Mouse (Mus musculus) CH12.LX (cell line): Measurements from ENCODE around the gene Plk3. TPM values are rescaled to one million over a fixed set of nuclear protein-coding genes. Genes with fewer than 3 reads are reported as not detected.

ENCODE experiments used
- polyA plus RNA-seq: library from polyadenylated mRNA; unstranded; fragments of >175 nt; gene quantifications from 2 replicates; pipeline ENCODE4 v1.2.1, GENCODE M21; 2012; ENCODE audit warnings: low read depth; ENCODE audit not compliant: insufficient read length
- total RNA-seq, 2 experiments: library from RNA; depleted of rRNA; stranded (reverse); fragments of 300-350 nt in 1 of 2; fragments of >200 nt in 1 of 2; gene quantifications; 2 replicates each; pipeline ENCODE4 v1.2.3; 2012 to 2014

The Plk3 gene
- total and polyA plus RNA-seq, 3 experiments, result 8.8 to 18.5 (median 12.0) TPM

Other genes starting within 250 kb of the Plk3 start
- 62.1 and 66.4 TPM in 2 replicates for gene Urod, start 139.6 kb downstream of the Plk3 start, total RNA-seq (2012; rRNA removed)
- gene Urod, start 139.6 kb downstream of the Plk3 start, total RNA-seq (2014; rRNA removed), result 81.0 and 82.1 TPM in 2 replicates
- 53.1 and 57.7 TPM in 2 replicates for gene Urod, start 139.6 kb downstream of the Plk3 start, polyA plus RNA-seq
- gene Hectd3, start 138.6 kb downstream of the Plk3 start, total RNA-seq (2012; rRNA removed), result 8.1 and 8.6 TPM in 2 replicates
- 6.2 and 6.6 TPM in 2 replicates for gene Hectd3, start 138.6 kb downstream of the Plk3 start, total RNA-seq (2014; rRNA removed)
- 7.2 and 7.8 TPM in 2 replicates for gene Hectd3, start 138.6 kb downstream of the Plk3 start, polyA plus RNA-seq
- gene Eif2b3, start 114.6 kb downstream of the Plk3 start, total RNA-seq (2012; rRNA removed), result 49.9 and 62.2 TPM in 2 replicates
- 88.7 and 96.2 TPM in 2 replicates for gene Eif2b3, start 114.6 kb downstream of the Plk3 start, total RNA-seq (2014; rRNA removed)
- gene Eif2b3, start 114.6 kb downstream of the Plk3 start, polyA plus RNA-seq, result 83.3 and 84.9 TPM in 2 replicates
- gene Ptch2, start 37.9 kb downstream of the Plk3 start, total RNA-seq (2012; rRNA removed), result 0.04 and 0.21 TPM in 2 replicates
- not detected in 2 replicates for gene Ptch2, start 37.9 kb downstream of the Plk3 start, total RNA-seq (2014; rRNA removed)
- 0.46 and 0.79 TPM in 2 replicates for gene Ptch2, start 37.9 kb downstream of the Plk3 start, polyA plus RNA-seq
- gene Btbd19, start 8.2 kb downstream of the Plk3 start, total RNA-seq (2012; rRNA removed), result 31.5 and 32.4 TPM in 2 replicates
- 49.7 and 51.1 TPM in 2 replicates for gene Btbd19, start 8.2 kb downstream of the Plk3 start, total RNA-seq (2014; rRNA removed)
- 32.9 and 36.3 TPM in 2 replicates for gene Btbd19, start 8.2 kb downstream of the Plk3 start, polyA plus RNA-seq
- 0.55 and 0.98 TPM in 2 replicates for gene Tctex1d4, start 7.2 kb downstream of the Plk3 start, total RNA-seq (2012; rRNA removed)
- not detected in 2 replicates for gene Tctex1d4, start 7.2 kb downstream of the Plk3 start, total RNA-seq (2014; rRNA removed)
- gene Tctex1d4, start 7.2 kb downstream of the Plk3 start, polyA plus RNA-seq, result not detected in 2 replicates
- gene Rps8, start 22.3 kb upstream of the Plk3 start, total RNA-seq (2012; rRNA removed), result 5,379 and 5,435 TPM in 2 replicates
- gene Rps8, start 22.3 kb upstream of the Plk3 start, total RNA-seq (2014; rRNA removed), result 2,191 and 2,455 TPM in 2 replicates
- 1,480 and 1,967 TPM in 2 replicates for gene Rps8, start 22.3 kb upstream of the Plk3 start, polyA plus RNA-seq
- 33.9 and 39.6 TPM in 2 replicates for gene Kif2c, start 48.7 kb upstream of the Plk3 start, total RNA-seq (2012; rRNA removed)
- gene Kif2c, start 48.7 kb upstream of the Plk3 start, total RNA-seq (2014; rRNA removed), result 34.0 and 36.8 TPM in 2 replicates
- gene Kif2c, start 48.7 kb upstream of the Plk3 start, polyA plus RNA-seq, result 40.3 and 43.1 TPM in 2 replicates
- 0.50 and 1.1 TPM in 2 replicates for gene Tmem53, start 118.0 kb upstream of the Plk3 start, total RNA-seq (2012; rRNA removed)
- gene Tmem53, start 118.0 kb upstream of the Plk3 start, total RNA-seq (2014; rRNA removed), result 1.4 and 1.5 TPM in 2 replicates
- 1.00 and 1.2 TPM in 2 replicates for gene Tmem53, start 118.0 kb upstream of the Plk3 start, polyA plus RNA-seq
- not detected in 2 replicates for gene Armh1, start 118.2 kb upstream of the Plk3 start, total RNA-seq (2012; rRNA removed)
- not detected in 2 replicates for gene Armh1, start 118.2 kb upstream of the Plk3 start, total RNA-seq (2014; rRNA removed)
- gene Armh1, start 118.2 kb upstream of the Plk3 start, polyA plus RNA-seq, result 0.18 TPM in 1 of 2 replicates, not detected in the other